10 mouse cellular contexts compared by ENCODE assay signal in the genomic region with DNA sequence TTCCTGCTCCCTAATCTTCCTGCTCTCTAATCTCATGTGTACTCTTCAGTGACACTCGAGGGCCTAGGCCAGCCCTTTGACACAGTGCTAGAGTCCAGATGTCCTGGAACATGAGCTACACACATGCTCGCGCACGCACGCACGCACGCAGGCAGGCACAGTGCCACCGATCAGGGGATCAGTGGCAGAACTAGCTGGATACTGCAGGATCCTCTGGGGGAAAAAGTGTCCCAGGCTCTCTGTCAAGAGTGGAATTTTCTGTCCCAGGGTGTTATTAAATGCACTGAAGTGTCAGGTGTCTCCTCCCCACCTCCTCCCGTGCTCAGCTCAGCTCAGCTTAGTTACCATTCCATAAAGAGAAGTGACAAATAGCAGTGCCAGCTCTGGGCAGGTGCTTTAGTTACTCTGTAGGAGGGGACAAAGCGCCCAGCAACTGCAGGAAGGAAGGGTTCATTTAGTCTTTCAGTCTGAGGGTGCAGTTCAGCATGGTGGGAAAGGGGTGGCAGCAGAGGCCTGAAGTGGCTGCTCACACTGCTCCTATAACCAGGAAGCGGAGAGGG. TPM values are rescaled to one million over a fixed set of nuclear protein-coding genes. Genes with fewer than 3 reads are reported as not detected.
DNase-seq lines count a peak whose midpoint lies in the region; ATAC-seq and TF ChIP-seq lines count a peak whose summit lies in the region.
"Had no signal": no experiment of that assay in that cellular context is flagged by ENCODE, and none has a peak within 500 bp of the region (broad histone marks: within the 10 kb centered on the region; RNA-seq: fewer than 3 reads in every experiment).

No protein-coding gene starts in this region.

- H3K27me3 ChIP-seq in embryonic facial prominence, embryonic 11.5 days (ENCODE audit: control insufficient read depth, insufficient read depth, low read length): no peaks in the 10 kb centered on the region
- no peaks in the 10 kb centered on the region for H3K27me3 ChIP-seq in embryonic facial prominence, embryonic 10.5 days (replicated peaks; ENCODE audit: low read depth, poor library complexity, severe bottlenecking)
- no peaks in the 10 kb centered on the region for H3K27me3 ChIP-seq in stomach, postnatal 0 days (ENCODE audit: control insufficient read depth, insufficient read depth, low read length)
- H3K27me3 ChIP-seq: hindbrain, embryonic 15.5 days had no signal

- H3K36me3 ChIP-seq in embryonic facial prominence, embryonic 11.5 days (replicated peaks; ENCODE audit: control insufficient read depth, insufficient read depth, low read depth, low read length): no peaks in the 10 kb centered on the region
- no peaks in the 10 kb centered on the region for H3K36me3 ChIP-seq in embryonic facial prominence, embryonic 10.5 days (replicated peaks)
- H3K36me3 ChIP-seq in stomach, postnatal 0 days (ENCODE audit: control insufficient read depth, insufficient read depth, low read length): no peaks in the 10 kb centered on the region
- H3K36me3 ChIP-seq: hindbrain, embryonic 15.5 days had no signal

- TF ChIP-seq EP300 in stomach, postnatal 0 days (optimal IDR thresholded peaks at IDR 0.05): no peak

- H3K9me3 ChIP-seq in embryonic facial prominence, embryonic 11.5 days (replicated peaks; ENCODE audit: control insufficient read depth, low read length): no peaks in the 10 kb centered on the region
- no peaks in the 10 kb centered on the region for H3K9me3 ChIP-seq in embryonic facial prominence, embryonic 10.5 days
- no peaks in the 10 kb centered on the region for H3K9me3 ChIP-seq in stomach, postnatal 0 days (ENCODE audit: control insufficient read depth, low read length)
- H3K9me3 ChIP-seq: G1E; hindbrain, embryonic 15.5 days had no signal

- no peak overlapping the region for H3K27ac ChIP-seq in embryonic facial prominence, embryonic 11.5 days (replicated peaks; ENCODE audit: low read depth, low read length)
- H3K27ac ChIP-seq in embryonic facial prominence, embryonic 10.5 days (replicated peaks): no peak overlapping the region
- peak overlapping the region; percentile 58 for H3K27ac ChIP-seq in stomach, postnatal 0 days (replicated peaks)
- H3K27ac ChIP-seq: hindbrain, embryonic 15.5 days had no signal

- DNase-seq in embryonic facial prominence, embryonic 11.5 days (ENCODE audit: low spot score): no peak
- no peak for DNase-seq in embryonic facial prominence, embryonic 10.5 days (ENCODE audit: low spot score)
- peak; percentile 22 for DNase-seq in ovary, adult 18-20 months (ENCODE audit: low spot score)
- DNase-seq in ovary, postnatal 36 days (ENCODE audit: low spot score): no peak
- peak; percentile 70 for DNase-seq in kidney, adult 9 months
- DNase-seq in stomach, postnatal 0 days (ENCODE audit: low spot score): peak; percentile 75
- no peak for DNase-seq in urinary bladder, postnatal 14 days (ENCODE audit: low spot score)
- no peak for DNase-seq in spleen, postnatal 14 days (ENCODE audit: low spot score in 2 of 2)

- peak; percentile 14; the same call in 1 of the 2 replicates for ATAC-seq in embryonic facial prominence, embryonic 11.5 days (replicated peaks; ENCODE audit: insufficient number of reproducible peaks, low FRiP score, low TSS enrichment, low read depth)
- ATAC-seq in stomach, postnatal 0 days (ENCODE audit: low FRiP score, low TSS enrichment): peak; percentile 92

- H3K4me3 ChIP-seq in embryonic facial prominence, embryonic 11.5 days (ENCODE audit: low read depth, low read length): no peak overlapping the region
- H3K4me3 ChIP-seq in embryonic facial prominence, embryonic 10.5 days: no peak overlapping the region
- no peak overlapping the region for H3K4me3 ChIP-seq in stomach, postnatal 0 days (ENCODE audit: low read depth, low read length)
- H3K4me3 ChIP-seq: hindbrain, embryonic 15.5 days had no signal

- no peaks in the 10 kb centered on the region for H3K4me1 ChIP-seq in embryonic facial prominence, embryonic 11.5 days (ENCODE audit: control insufficient read depth, insufficient read depth, low read length)
- peaks cover 15% of the 10 kb centered on the region for H3K4me1 ChIP-seq in embryonic facial prominence, embryonic 10.5 days
- no peaks in the 10 kb centered on the region for H3K4me1 ChIP-seq in stomach, postnatal 0 days (replicated peaks; ENCODE audit: control insufficient read depth, insufficient read depth)
- H3K4me1 ChIP-seq: hindbrain, embryonic 15.5 days had no signal

- no peak overlapping the region for H3K4me2 ChIP-seq in embryonic facial prominence, embryonic 11.5 days (ENCODE audit: low read depth, low read length)
- no peak overlapping the region for H3K4me2 ChIP-seq in stomach, postnatal 0 days (replicated peaks; ENCODE audit: low read depth)
- H3K4me2 ChIP-seq: hindbrain, embryonic 15.5 days had no signal

- no peak overlapping the region for H3K9ac ChIP-seq in embryonic facial prominence, embryonic 11.5 days (replicated peaks; ENCODE audit: low read length)
- H3K9ac ChIP-seq in stomach, postnatal 0 days (ENCODE audit: low read length): no peak overlapping the region; the same call in 1 of the 2 replicates
- H3K9ac ChIP-seq: hindbrain, embryonic 15.5 days had no signal

- 69% methylated on average over 11 of the region's 11 CpGs for WGBS in embryonic facial prominence, embryonic 11.5 days
- 73% methylated on average over 11 of the region's 11 CpGs for WGBS in embryonic facial prominence, embryonic 10.5 days
- 61% methylated on average over 11 of the region's 11 CpGs for WGBS in stomach, postnatal 0 days

- TF ChIP-seq CTCF in stomach, postnatal 0 days (IDR thresholded peaks at IDR 0.05; ENCODE audit: low read depth): peak; percentile 74

RNA-seq across cellular contexts. Expression of gene Ndufa6, which starts 7.4 kb away (rescaled TPM):
- polyA plus RNA-seq in embryonic facial prominence, embryonic 11.5 days (2014; fragmentation: Nextera tagmentation; extraction: Ambion mirVana): 271 and 281 TPM in 2 replicates
- polyA plus RNA-seq in embryonic facial prominence, embryonic 10.5 days (2016; fragmentation: Nextera tagmentation; extraction: Ambion mirVana): 243 and 256 TPM in 2 replicates
- polyA plus RNA-seq in stomach, postnatal 0 days (2015; fragmentation: Nextera tagmentation; extraction: Ambion mirVana): 514 and 516 TPM in 2 replicates

RNA-seq across cellular contexts. Expression of gene Cyp2d22, which starts 18.5 kb away (rescaled TPM):
- polyA plus RNA-seq in embryonic facial prominence, embryonic 11.5 days (2014; fragmentation: Nextera tagmentation; extraction: Ambion mirVana): 1.4 and 2.2 TPM in 2 replicates
- polyA plus RNA-seq in embryonic facial prominence, embryonic 10.5 days (2016; fragmentation: Nextera tagmentation; extraction: Ambion mirVana): 2.1 and 3.0 TPM in 2 replicates
- 5.5 TPM in 2 replicates for polyA plus RNA-seq in stomach, postnatal 0 days (2015; fragmentation: Nextera tagmentation; extraction: Ambion mirVana)
- polyA plus RNA-seq: G1E had no signal

RNA-seq across cellular contexts. Expression of gene Smdt1, which starts 22.8 kb away (rescaled TPM):
- polyA plus RNA-seq in embryonic facial prominence, embryonic 11.5 days (2014; fragmentation: Nextera tagmentation; extraction: Ambion mirVana): 214 and 227 TPM in 2 replicates
- polyA plus RNA-seq in embryonic facial prominence, embryonic 10.5 days (2016; fragmentation: Nextera tagmentation; extraction: Ambion mirVana): 212 and 215 TPM in 2 replicates
- 286 and 296 TPM in 2 replicates for polyA plus RNA-seq in stomach, postnatal 0 days (2015; fragmentation: Nextera tagmentation; extraction: Ambion mirVana)

RNA-seq across cellular contexts. Expression of gene Pheta2, which starts 22.8 kb away (rescaled TPM):
- 3.6 and 3.7 TPM in 2 replicates for polyA plus RNA-seq in embryonic facial prominence, embryonic 11.5 days (2014; fragmentation: Nextera tagmentation; extraction: Ambion mirVana)
- polyA plus RNA-seq in embryonic facial prominence, embryonic 10.5 days (2016; fragmentation: Nextera tagmentation; extraction: Ambion mirVana): 4.9 TPM in 2 replicates
- polyA plus RNA-seq in stomach, postnatal 0 days (2015; fragmentation: Nextera tagmentation; extraction: Ambion mirVana): 6.2 and 6.3 TPM in 2 replicates

RNA-seq across cellular contexts. Expression of gene Naga, which starts 22.8 kb away (rescaled TPM):
- polyA plus RNA-seq in embryonic facial prominence, embryonic 11.5 days (2014; fragmentation: Nextera tagmentation; extraction: Ambion mirVana): 26.9 and 30.6 TPM in 2 replicates
- 19.2 and 24.0 TPM in 2 replicates for polyA plus RNA-seq in embryonic facial prominence, embryonic 10.5 days (2016; fragmentation: Nextera tagmentation; extraction: Ambion mirVana)
- polyA plus RNA-seq in stomach, postnatal 0 days (2015; fragmentation: Nextera tagmentation; extraction: Ambion mirVana): 83.1 and 88.9 TPM in 2 replicates

Comparison
In these comparisons a context has a peak if more than half of its experiments do, and no peak if none do; other contexts are left out.
1. DNase-seq: peak in ovary, adult 18-20 months (single experiment), kidney, adult 9 months (single experiment) and stomach, postnatal 0 days (single experiment); none in embryonic facial prominence, embryonic 11.5 days (single experiment), embryonic facial prominence, embryonic 10.5 days (single experiment), ovary, postnatal 36 days (single experiment), urinary bladder, postnatal 14 days (single experiment) and spleen, postnatal 14 days (0 of 2).